Mouse (Mus musculus) effector memory CD4-positive, alpha-beta T cell, adult 5 months (primary cell): Measurements from ENCODE around the gene Gucy1b2. TPM values are rescaled to one million over a fixed set of nuclear protein-coding genes. Genes with fewer than 3 reads are reported as not detected.

Source experiments
- polyA plus RNA-seq: library from polyadenylated mRNA; unstranded; fragments of 100-300 nt; shearing (Covaris generic); gene quantifications from one replicate; pipeline ENCODE4 v1.2.1, GENCODE M21; 2017

Gucy1b2 gene
- polyA plus RNA-seq = not detected

DNA sequence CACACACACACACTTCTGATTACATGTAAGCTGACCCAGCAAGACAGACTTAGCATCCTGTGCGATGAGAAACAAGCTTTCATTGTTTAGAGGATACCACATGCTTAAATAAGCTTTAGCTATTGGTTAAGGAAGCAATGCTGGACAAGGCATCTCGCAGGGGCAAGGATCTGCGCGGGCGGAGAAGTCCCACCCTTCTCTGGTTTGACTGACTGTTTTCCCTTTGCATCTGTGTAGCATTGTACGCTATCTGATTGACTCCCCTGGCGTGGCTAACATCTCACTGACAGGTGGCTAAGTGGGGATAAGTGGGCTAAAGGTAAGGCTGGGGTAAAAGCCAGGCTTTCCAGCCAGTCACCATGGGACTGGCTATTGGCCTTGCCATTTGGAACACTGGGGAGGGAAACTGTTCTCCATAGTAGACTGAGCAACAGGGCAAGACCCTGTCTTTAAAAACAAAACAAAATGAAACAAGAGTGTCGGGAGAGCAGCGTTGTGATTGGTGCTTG, at the start of gene Gucy1b2:
Gene Gucy1b2 (minus strand): TSS at position 51 of the 509 bp plus-strand sequence.

Other genes with a start within 250 kb of the Gucy1b2 start
- 18.6 TPM for gene Rnaseh2b, start 163.7 kb downstream of the Gucy1b2 start, polyA plus RNA-seq
- gene Dleu7, start 163.2 kb downstream of the Gucy1b2 start, polyA plus RNA-seq = not detected
- gene Fam124a, start 99.4 kb upstream of the Gucy1b2 start, polyA plus RNA-seq = not detected
- gene Gm4131, start 110.6 kb upstream of the Gucy1b2 start, polyA plus RNA-seq = not detected
- not detected for gene Serpine3, start 207.4 kb upstream of the Gucy1b2 start, polyA plus RNA-seq